Mouse (Mus musculus) liver, embryonic 14.5 days (tissue): Measurements from ENCODE around the gene Podxl2. TPM values are rescaled to one million over a fixed set of nuclear protein-coding genes. Genes with fewer than 3 reads are reported as not detected.

Source experiments
- ATAC-seq: fragments of 200-750 bp; cut with Nextera tagmentation; 2 replicates; pipeline ENCODE4 v1.8.0; 2017; ENCODE audit warnings: moderate number of reproducible peaks, mild to moderate bottlenecking, moderate library complexity; ENCODE audit not compliant: insufficient read depth
- DNase-seq, 3 experiments: peaks; one replicate each; pipeline ENCODE4 v3.0.0-alpha.2; 2012 to 2013; ENCODE audit warnings: low read depth in 3 of 3, low spot score in 3 of 3
- H3K27ac ChIP-seq: fragments of 300-500 bp; sonication (generic); 2 replicates; pipeline ENCODE4 v1.5.1; 2014; ENCODE audit warnings: moderate library complexity, mild to moderate bottlenecking, control low read depth, inconsistent platforms
- H3K27me3 ChIP-seq: fragments of 300-500 bp; sonication (generic); 2 replicates; pipeline ENCODE4 v1.6.1; 2014; ENCODE audit warnings: mild to moderate bottlenecking, low read length, moderate library complexity; ENCODE audit not compliant: control insufficient read depth, insufficient read depth
- H3K36me3 ChIP-seq: fragments of 300-500 bp; sonication (generic); replicated peaks from 2 replicates; pipeline ENCODE4 v1.6.1; 2014; ENCODE audit warnings: low read depth; ENCODE audit not compliant: control insufficient read depth, insufficient read depth
- H3K4me1 ChIP-seq, 2 experiments: fragments of 200-500 bp in 1 of 2; fragments of 300-500 bp in 1 of 2; sonication (generic) in 1 of 2; replicated peaks; 2 replicates each; pipeline ENCODE4 v1.6.1; 2012 to 2014; ENCODE audit warnings: antibody characterized with exemption in 1 of 2, inconsistent platforms in 1 of 2, low read length in 1 of 2; ENCODE audit not compliant: control insufficient read depth in 2 of 2, insufficient read depth in 2 of 2
- H3K4me2 ChIP-seq: fragments of 300-500 bp; sonication (generic); 2 replicates; pipeline ENCODE4 v1.6.1; 2014; ENCODE audit warnings: low read depth, mild to moderate bottlenecking, control low read depth, moderate library complexity
- H3K4me3 ChIP-seq, 2 experiments: fragments of 200-500 bp in 1 of 2; fragments of 300-500 bp in 1 of 2; sonication (generic) in 1 of 2; 2 replicates each; pipeline ENCODE4 v1.5.1; 2012 to 2014; ENCODE audit warnings: low read depth in 2 of 2, low read length in 2 of 2, mild to moderate bottlenecking in 2 of 2, control low read depth in 1 of 2, inconsistent platforms in 1 of 2, moderate library complexity in 1 of 2; ENCODE audit not compliant: insufficient read depth in 1 of 2
- H3K9ac ChIP-seq: fragments of 300-500 bp; sonication (generic); replicated peaks from 2 replicates; pipeline ENCODE4 v1.6.1; 2014; ENCODE audit warnings: mild to moderate bottlenecking, control low read depth, moderate library complexity
- H3K9me3 ChIP-seq: fragments of 300-500 bp; sonication (generic); 2 replicates; pipeline ENCODE4 v1.6.1; 2016; ENCODE audit warnings: low read length, mixed read lengths; ENCODE audit not compliant: control insufficient read depth
- CTCF ChIP-seq: IDR thresholded peaks from 2 replicates; pipeline ENCODE4 v1.5.1; 2016; ENCODE audit warnings: antibody characterized with exemption, low read depth, control low read depth
- EP300 ChIP-seq: IDR thresholded peaks from 2 replicates; pipeline ENCODE4 v1.6.1; 2016; ENCODE audit warnings: antibody characterized with exemption, low read depth
- WGBS: fragments of 180-500 bp; shearing (Covaris S2); extraction: QIAGEN DNeasy Blood & Tissue Kit; methylation state at CpG from one replicate; pipeline ENCODE4 v1.1.7; 2014; ENCODE audit not compliant: insufficient replicate concordance; 5-methylcytosine and 5-hydroxymethylcytosine counted together
- polyA plus RNA-seq, 2 experiments: library from polyadenylated mRNA; depleted of rRNA in 1 of 2; stranded (reverse) in 1 of 2; unstranded in 1 of 2; fragments of >200 nt; fragmentation: Nextera tagmentation in 1 of 2; extraction: Ambion mirVana in 1 of 2; gene quantifications; 2 replicates each; pipeline versions ENCODE4 v1.2.1 to v1.2.3; 2012 to 2014

The Podxl2 gene
- polyA plus RNA-seq, 2 experiments: 1.2 to 1.9 TPM

DNA sequence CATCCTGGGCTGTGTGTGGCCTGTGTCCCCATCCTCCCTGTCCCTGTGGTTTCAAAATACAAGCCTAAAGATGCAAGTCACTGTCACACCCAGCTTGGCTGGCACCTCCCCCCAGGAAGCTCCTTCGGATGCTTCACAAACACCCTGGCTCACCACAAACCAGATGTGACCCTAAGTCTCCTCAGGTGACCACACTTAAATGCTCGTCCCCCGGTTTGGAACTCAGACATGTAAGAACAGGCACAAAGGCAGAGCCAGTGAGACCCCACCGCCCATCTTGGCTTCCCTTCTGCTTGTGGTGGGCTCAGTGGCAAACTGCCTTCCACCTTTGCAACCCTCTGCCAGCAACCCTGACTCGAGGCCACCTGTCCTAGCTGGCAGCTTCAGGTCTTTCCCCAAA is 39.8 kb downstream of the Podxl2 start:
- peak; percentile 82 for ATAC-seq
- H3K4me3 ChIP-seq: peak overlapping the region in 1 of 2 experiments; percentile 14; a peak in 2 of 4 replicates
- 23% methylated on average over 5 of the region's 5 CpGs for WGBS

DNA sequence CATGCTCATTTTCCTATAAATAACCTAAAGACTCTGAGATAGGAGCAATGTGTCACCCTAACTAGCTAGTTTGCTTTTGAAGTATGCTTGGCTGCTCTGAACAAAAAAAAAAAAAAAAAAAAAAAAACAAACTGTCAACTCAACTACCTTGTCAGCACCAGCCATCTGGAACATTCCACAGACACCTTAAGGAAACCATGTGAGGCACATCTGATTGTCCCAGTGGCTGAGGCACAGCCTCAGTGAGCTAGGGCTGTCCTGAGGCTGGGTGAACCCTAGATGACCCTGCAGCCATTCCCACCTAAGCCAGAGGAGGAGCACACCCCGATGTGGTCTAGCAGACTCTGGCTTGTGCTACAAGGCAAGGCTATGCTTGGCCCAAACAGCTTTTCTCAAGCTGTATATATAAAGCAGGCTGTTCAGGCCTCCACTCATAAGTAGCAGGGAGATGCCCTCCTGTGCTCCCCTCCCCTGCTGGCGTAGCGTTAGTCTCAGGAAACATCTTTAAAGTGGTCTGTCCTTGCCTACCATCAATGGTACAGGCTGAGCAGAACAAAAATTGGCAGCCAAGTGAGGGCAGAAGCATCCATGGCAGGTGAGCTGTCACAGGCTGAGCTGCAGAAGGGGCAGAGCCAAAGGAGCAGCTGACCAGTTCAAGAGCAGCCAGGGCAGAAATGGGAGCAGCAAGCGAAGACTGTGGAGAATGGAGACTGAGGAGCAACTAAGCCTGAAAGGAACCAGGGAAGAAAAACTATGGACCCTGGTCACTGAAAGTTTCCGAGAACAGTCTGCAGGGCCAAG is 41.3 kb downstream of the Podxl2 start:
- DNase-seq (peak in 1 of 3 experiments; percentile 50), ATAC-seq (no peak)
- no peaks in the 10 kb centered on the region for H3K9me3 ChIP-seq
- H3K4me3 ChIP-seq: no peak overlapping the region
- H3K9ac ChIP-seq: no peak overlapping the region
- 79% methylated on average over 5 of the region's 5 CpGs for WGBS
- peaks cover 33 to 36% of the 10 kb centered on the region in 2 experiments for H3K4me1 ChIP-seq
- H3K27ac ChIP-seq: peak overlapping the region; percentile 95
- no peak overlapping the region for H3K4me2 ChIP-seq
- H3K27me3 ChIP-seq: no peaks in the 10 kb centered on the region
- TF ChIP-seq CTCF (no peak; the same call in 1 of the 2 replicates), EP300 (no peak; the same call in 1 of the 2 replicates)
- peaks cover 29% of the 10 kb centered on the region for H3K36me3 ChIP-seq

More for the DNA sequence above, 39.8 kb downstream of the Podxl2 start:
- H3K4me1 ChIP-seq: peaks cover 33 to 36% of the 10 kb centered on the region in 2 experiments
- DNase-seq: peak; percentile 52 to 75 (median 67)
- no peaks in the 10 kb centered on the region for H3K9me3 ChIP-seq
- H3K36me3 ChIP-seq: peaks cover 37% of the 10 kb centered on the region
- H3K9ac ChIP-seq: peak overlapping the region; percentile 74
- peak overlapping the region; percentile 68 for H3K4me2 ChIP-seq
- TF ChIP-seq CTCF: 0 out of 2 replicates have a peak, but pooled peaks have one; percentile 1
- no peak for TF ChIP-seq EP300
- no peaks in the 10 kb centered on the region for H3K27me3 ChIP-seq
- peak overlapping the region; percentile 95 for H3K27ac ChIP-seq

DNA sequence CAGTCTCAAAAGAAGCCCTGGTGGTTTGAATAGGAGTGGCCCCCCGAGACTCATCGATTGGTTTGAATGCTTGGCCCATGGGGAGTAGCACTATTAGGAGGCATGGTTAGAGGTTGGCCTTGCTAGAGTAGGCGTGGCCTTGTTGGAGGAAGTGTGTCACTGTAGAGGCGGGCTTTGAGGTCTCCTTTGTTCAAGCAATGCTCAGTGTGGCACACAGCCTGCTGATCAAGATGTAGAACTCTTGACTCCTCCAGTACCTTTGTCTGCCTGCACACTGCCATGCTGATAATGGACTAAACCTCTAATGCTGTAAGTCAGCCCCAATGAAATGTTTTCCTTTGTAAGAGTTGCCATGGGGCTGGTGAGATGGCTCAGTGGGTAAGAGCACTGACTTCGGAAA is 42.2 kb downstream of the Podxl2 start:
- peak overlapping the region; percentile 95 for H3K27ac ChIP-seq
- TF ChIP-seq CTCF (no peak), EP300 (no peak)

DNA sequence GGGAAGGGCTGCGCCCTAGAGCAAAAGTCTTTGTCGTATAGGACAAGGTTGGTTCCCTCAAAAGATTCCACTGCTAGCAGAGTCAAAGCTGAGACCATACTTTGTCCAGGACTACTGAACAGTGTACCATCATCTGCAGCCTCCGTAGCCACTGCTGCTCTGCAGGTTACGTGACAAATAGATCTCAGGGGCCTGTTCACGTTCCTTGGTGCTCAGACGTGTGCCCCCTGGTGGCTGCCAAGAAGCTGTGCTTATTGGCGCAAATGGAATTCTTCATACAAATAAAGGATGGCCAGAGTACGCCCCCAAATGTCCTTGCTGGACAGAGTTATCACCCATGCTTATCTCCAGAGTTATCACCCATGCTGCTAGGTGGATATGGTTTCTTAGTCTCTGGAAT is 43.4 kb downstream of the Podxl2 start:
- Histone ChIP-seq H3K4me3 (no peak overlapping the region), H3K36me3 (peaks cover 11% of the 10 kb centered on the region), H3K9me3 (no peaks in the 10 kb centered on the region), H3K4me2 (no peak overlapping the region), H3K9ac (no peak overlapping the region), H3K27me3 (no peaks in the 10 kb centered on the region), H3K4me1 (peaks cover 33 to 36% of the 10 kb centered on the region in 2 experiments), H3K27ac (no peak overlapping the region)
- DNase-seq (peak; percentile 64 to 68 (median 65)), ATAC-seq (no peak)
- peak; percentile 96 for TF ChIP-seq CTCF
- no peak for TF ChIP-seq EP300
- WGBS: 25% methylated on average over 8 of the region's 8 CpGs

More for the DNA sequence above, 42.2 kb downstream of the Podxl2 start:
- ATAC-seq (peak; percentile 34; the same call in 1 of the 2 replicates), DNase-seq (peak in 2 of 3 experiments; percentile 29 to 41)
- Histone ChIP-seq H3K4me1 (peaks cover 33 to 36% of the 10 kb centered on the region in 2 experiments), H3K27me3 (no peaks in the 10 kb centered on the region), H3K9ac (no peak overlapping the region), H3K36me3 (peaks cover 20% of the 10 kb centered on the region), H3K4me3 (no peak overlapping the region), H3K9me3 (no peaks in the 10 kb centered on the region), H3K4me2 (no peak overlapping the region)
- WGBS: 64% methylated on average over 5 of the region's 5 CpGs

DNA sequence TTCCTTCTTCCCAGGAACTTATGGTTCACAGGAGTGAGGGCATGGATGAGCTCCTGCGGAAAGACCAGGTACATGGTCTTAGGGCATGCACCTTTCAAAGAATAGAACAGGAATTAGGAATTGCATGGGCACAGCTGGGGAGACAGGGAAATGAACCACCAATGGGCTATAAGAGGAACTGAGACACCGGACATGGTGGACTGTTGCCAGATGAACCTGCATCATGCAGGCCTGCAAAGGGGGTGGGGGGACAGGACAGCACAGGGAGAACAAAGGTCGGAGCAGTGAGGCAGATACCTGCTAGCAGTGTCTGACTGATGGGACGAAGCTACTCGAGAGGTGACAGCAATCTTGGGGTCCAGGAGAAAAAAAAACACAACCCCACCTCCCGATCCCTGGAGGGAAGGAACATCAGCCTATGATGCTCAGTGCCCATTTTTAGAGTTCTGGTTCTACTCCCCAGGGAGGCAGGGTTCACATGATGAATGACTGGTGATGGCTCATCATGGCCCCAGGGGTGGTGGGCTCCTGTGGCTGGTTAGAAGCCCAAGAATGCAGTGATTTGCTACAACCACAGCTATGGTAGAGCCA is 44.6 kb downstream of the Podxl2 start:
- H3K4me2 ChIP-seq: no peak overlapping the region
- H3K27me3 ChIP-seq: no peaks in the 10 kb centered on the region
- H3K9me3 ChIP-seq: no peaks in the 10 kb centered on the region
- H3K4me1 ChIP-seq: peaks cover 26 to 32% of the 10 kb centered on the region in 2 experiments
- DNase-seq (no peak), ATAC-seq (no peak)
- H3K4me3 ChIP-seq: no peak overlapping the region
- WGBS: 79% methylated on average over 6 of the region's 6 CpGs
- H3K27ac ChIP-seq: no peak overlapping the region
- H3K9ac ChIP-seq: no peak overlapping the region
- peaks cover 3% of the 10 kb centered on the region for H3K36me3 ChIP-seq
- TF ChIP-seq EP300: no peak
- TF ChIP-seq CTCF: no peak
